Mouse (Mus musculus) heart, embryonic 10.5 days (tissue): ENCODE measurements around the gene Atp1a3. TPM values are rescaled to one million over a fixed set of nuclear protein-coding genes. Genes with fewer than 3 reads are reported as not detected.

Experiments used
- DNase-seq: peaks from one replicate; pipeline ENCODE4 v3.0.0-alpha.2; 2017; ENCODE audit warnings: low spot score
- H3K27ac ChIP-seq: fragments of 300-500 bp; sonication (generic); 2 replicates; pipeline ENCODE4 v1.5.1; 2016; ENCODE audit warnings: mild to moderate bottlenecking
- H3K27me3 ChIP-seq: fragments of 300-500 bp; sonication (generic); 2 replicates; pipeline ENCODE4 v1.6.1; 2016; ENCODE audit warnings: mild to moderate bottlenecking; ENCODE audit not compliant: poor library complexity, insufficient read depth, severe bottlenecking
- H3K36me3 ChIP-seq: fragments of 300-500 bp; sonication (generic); 2 replicates; pipeline ENCODE4 v1.6.1; 2016; ENCODE audit warnings: mild to moderate bottlenecking, moderate library complexity
- H3K4me1 ChIP-seq: fragments of 300-500 bp; sonication (generic); 2 replicates; pipeline ENCODE4 v1.6.1; 2016; ENCODE audit warnings: mild to moderate bottlenecking
- H3K4me3 ChIP-seq: fragments of 300-500 bp; sonication (generic); 2 replicates; pipeline ENCODE4 v1.5.1; 2016; ENCODE audit warnings: mild to moderate bottlenecking, moderate library complexity
- H3K9me3 ChIP-seq: fragments of 300-500 bp; sonication (generic); 2 replicates; pipeline ENCODE4 v1.6.1; 2016; ENCODE audit warnings: mild to moderate bottlenecking, moderate library complexity
- WGBS: fragments of 180-500 bp; shearing (Covaris S2); methylation state at CpG from one replicate; pipeline ENCODE4 v1.1.7; 2016; 5-methylcytosine and 5-hydroxymethylcytosine counted together
- polyA plus RNA-seq: library from polyadenylated mRNA; unstranded; fragments of >200 nt; fragmentation: Nextera tagmentation; extraction: Ambion mirVana; gene quantifications from 2 replicates; pipeline ENCODE4 v1.2.1, GENCODE M21; 2016

The Atp1a3 gene
- polyA plus RNA-seq, 1 experiment from 2014 or later: 2.2 TPM

DNA sequence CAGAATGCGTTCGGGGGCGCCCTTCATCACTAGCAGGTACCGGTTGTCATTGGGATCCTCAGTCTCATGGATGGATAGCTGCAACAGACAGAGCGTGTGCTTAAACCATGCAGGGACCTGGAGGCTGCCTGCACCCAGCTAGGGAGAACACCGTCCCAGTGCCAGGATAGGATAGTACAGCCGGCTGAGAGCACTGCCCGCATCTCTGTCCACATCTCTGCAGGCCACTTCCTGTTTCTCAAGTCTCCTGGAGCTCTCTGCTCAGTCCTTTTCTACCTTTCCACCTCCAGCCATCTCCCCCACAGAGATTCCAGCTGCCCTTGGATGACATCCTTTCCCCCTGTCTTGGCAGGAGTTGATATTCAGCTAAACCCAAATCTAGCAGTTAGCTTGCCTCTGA lies 15.3 kb downstream of the Atp1a3 start:
- peaks cover 6% of the 10 kb centered on the region for H3K27me3 ChIP-seq
- H3K4me1 ChIP-seq: no peaks in the 10 kb centered on the region
- H3K4me3 ChIP-seq: no peak overlapping the region
- no peaks in the 10 kb centered on the region for H3K36me3 ChIP-seq
- no peaks in the 10 kb centered on the region for H3K9me3 ChIP-seq
- 79% methylated on average over 8 of the region's 8 CpGs for WGBS
- no peak overlapping the region for H3K27ac ChIP-seq
- DNase-seq: no peak

DNA sequence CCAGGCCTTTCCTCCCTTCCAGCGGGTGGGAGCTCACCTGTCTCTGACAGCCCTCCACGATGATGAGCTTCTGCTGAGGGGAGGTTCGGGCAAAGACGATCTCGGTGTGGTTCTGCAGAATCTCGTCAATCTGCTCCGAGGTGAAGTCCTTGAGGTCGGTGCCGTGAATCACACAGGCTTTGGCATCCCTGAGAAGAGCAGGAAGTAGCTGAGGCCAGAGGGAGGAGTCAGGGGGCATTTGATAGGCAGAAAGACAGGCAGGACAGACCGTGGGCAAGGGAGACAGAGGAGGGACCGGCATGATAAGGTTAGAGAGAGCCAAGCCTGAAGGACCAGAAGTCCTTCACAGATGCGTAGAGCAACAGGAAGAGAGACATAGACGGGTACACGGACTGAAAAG lies 17.8 kb downstream of the Atp1a3 start:
- peaks cover under 1% of the 10 kb centered on the region; the same call in 1 of the 2 replicates for H3K27me3 ChIP-seq

DNA sequence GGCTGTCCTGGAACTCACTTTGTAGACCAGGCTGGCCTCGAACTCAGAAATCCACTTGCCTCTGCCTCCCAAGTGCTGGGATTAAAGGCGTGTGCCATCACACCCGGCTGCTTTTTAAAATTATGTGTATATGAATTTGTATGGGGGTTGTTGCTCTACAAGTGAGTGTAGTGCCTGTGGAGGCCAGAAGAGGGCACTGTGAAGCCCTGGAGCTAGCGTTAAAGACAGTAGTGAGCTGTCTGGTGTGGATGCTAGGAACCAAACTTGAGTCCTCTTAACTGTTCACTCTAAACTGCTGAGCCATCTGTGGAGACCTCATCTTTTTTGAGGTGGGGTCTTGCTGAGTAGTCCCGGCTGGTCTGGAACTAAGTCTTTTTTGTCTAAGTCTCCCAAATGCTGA lies 20.0 kb downstream of the Atp1a3 start:
- DNase-seq: no peak
- Histone ChIP-seq H3K36me3 (no peaks in the 10 kb centered on the region), H3K4me3 (no peak overlapping the region), H3K27me3 (no peaks in the 10 kb centered on the region), H3K4me1 (no peaks in the 10 kb centered on the region), H3K27ac (no peak overlapping the region), H3K9me3 (no peaks in the 10 kb centered on the region)
- WGBS: 70% methylated on average over 5 of the region's 5 CpGs

More for the DNA sequence above, 17.8 kb downstream of the Atp1a3 start:
- no peaks in the 10 kb centered on the region for H3K4me1 ChIP-seq
- H3K27ac ChIP-seq: no peak overlapping the region
- DNase-seq: no peak
- no peaks in the 10 kb centered on the region for H3K36me3 ChIP-seq
- H3K9me3 ChIP-seq: no peaks in the 10 kb centered on the region
- WGBS: 77% methylated on average over 14 of the region's 14 CpGs
- no peak overlapping the region for H3K4me3 ChIP-seq

DNA sequence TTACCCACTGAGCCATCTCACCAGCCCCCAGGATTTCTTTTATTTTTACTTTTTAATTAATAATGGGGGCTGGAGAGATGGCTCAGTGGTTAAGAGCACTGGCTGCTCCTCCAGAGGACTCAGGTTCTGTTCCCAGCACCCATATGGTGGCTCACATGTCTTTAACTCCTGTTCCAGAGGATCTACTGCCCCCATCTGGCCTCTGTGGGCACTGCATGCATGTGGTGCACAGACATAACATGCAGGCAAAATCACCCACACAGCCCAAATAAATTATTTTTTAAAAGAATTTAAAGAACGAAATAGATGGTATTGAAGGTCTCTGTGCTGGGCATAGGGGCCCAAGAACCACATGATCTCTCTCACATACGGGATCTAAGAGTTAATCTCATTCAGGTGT lies 21.5 kb downstream of the Atp1a3 start:
- Histone ChIP-seq H3K27ac (no peak overlapping the region), H3K36me3 (no peaks in the 10 kb centered on the region), H3K4me3 (no peak overlapping the region), H3K4me1 (no peaks in the 10 kb centered on the region), H3K9me3 (no peaks in the 10 kb centered on the region), H3K27me3 (no peaks in the 10 kb centered on the region)
- DNase-seq: no peak
- 85% methylated on average over 2 of the region's 2 CpGs for WGBS

DNA sequence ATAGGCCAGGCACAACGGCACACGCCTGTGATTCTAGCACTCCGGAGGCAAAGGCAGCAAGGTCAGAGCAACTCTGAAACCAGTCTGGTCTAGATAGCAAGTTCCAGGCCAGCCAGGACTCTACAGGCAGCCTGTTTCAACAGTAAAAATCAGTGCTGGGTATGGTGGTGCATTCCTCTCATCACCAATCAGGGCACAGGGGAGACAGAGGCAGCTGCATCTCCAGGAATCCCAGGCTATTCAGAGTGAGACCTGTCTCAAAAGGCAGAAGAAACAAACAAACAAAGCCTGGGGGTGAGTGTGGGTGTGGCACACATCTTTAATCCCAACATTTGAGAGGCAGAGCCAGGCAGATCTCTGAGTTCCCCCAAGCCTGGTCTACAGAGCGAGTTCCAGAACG lies 22.4 kb downstream of the Atp1a3 start:
- Histone ChIP-seq H3K4me1 (no peaks in the 10 kb centered on the region), H3K9me3 (no peaks in the 10 kb centered on the region), H3K4me3 (no peak overlapping the region), H3K36me3 (no peaks in the 10 kb centered on the region), H3K27ac (no peak overlapping the region), H3K27me3 (no peaks in the 10 kb centered on the region)
- no peak for DNase-seq
- 73% methylated on average over 5 of the region's 5 CpGs for WGBS

DNA sequence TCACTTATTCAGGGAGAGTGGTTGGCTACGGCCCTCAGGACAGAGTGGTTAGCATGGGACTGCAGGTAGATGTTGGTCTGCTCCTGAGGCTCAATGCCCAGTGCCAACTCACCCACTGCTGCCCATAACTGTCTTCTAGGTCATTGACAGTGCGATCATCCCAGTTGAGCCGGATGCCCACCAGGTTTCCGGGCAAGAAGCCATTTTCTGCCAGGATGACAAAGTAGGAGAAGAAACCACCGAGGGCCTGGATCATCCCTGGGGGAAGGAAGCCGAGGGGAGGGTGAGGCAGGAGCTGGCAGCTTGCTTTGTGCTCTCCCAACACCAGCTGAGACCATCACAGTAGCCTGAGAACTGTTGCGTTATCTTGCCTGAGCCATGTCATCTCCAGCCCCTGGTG lies 25.3 kb downstream of the Atp1a3 start:
- 79% methylated on average over 7 of the region's 7 CpGs for WGBS
- peaks cover 4% of the 10 kb centered on the region; the same call in 1 of the 2 replicates for H3K27me3 ChIP-seq
- H3K9me3 ChIP-seq: no peaks in the 10 kb centered on the region
- DNase-seq: no peak
- no peak overlapping the region for H3K27ac ChIP-seq
- H3K36me3 ChIP-seq: no peaks in the 10 kb centered on the region
- H3K4me3 ChIP-seq: no peak overlapping the region
- H3K4me1 ChIP-seq: no peaks in the 10 kb centered on the region

DNA sequence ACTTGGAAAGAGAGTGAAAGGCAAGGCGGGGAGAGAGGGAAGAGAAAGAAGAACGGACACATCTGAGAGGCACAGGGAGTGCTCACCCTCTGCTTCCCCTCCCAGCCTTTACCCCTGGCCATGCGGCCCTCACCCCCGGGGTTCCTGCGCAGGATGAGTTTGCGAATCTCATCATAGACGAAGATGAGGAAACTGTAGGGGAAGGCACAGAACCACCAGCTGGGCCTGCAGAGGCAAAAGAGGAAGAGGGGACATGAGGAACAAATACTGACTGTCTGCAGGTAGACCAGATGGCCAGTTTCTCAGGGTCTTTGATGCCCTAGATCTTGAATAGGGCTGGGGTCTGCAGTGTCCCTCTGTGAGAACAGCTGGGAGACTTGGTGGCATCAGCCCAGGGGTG lies 27.0 kb downstream of the Atp1a3 start:
- WGBS: 79% methylated on average over 7 of the region's 7 CpGs
- no peaks in the 10 kb centered on the region for H3K4me1 ChIP-seq
- no peaks in the 10 kb centered on the region for H3K36me3 ChIP-seq
- H3K9me3 ChIP-seq: no peaks in the 10 kb centered on the region
- no peak overlapping the region for H3K4me3 ChIP-seq
- no peak for DNase-seq
- H3K27me3 ChIP-seq: peaks cover 4% of the 10 kb centered on the region; the same call in 1 of the 2 replicates
- H3K27ac ChIP-seq: no peak overlapping the region

DNA sequence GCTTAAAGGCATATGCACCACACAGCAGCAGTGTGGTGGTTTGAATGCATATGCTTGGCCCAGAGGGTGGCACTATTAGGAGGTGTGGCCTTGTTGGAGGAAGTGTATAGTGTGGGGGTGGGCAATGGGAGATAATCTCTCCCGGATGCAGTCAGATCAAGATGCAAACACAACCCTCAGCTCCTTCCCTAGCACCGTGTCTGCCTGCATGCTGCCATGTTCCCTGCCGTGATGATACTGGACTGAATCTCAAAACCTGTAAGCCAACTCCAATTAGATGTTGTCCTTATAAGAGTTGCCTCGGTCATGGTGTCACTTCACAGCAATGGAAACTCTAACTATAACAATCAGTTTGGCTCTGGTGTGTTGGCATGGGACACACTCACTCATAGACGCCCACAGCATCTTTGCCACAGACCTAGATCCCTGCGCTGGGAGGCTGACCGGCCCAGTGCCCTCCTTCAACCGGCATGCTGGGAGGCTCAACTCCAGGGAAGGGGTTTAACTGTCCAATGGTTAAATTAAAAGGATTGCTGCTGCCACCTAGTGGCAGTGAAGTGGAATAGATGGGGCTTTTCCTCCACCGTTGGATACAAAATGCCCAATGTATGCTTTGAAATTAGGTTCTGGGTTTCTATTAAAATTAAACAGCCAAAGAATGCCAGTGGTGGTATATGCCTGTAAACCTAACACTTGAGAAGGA lies 30.7 kb downstream of the Atp1a3 start:
- H3K9me3 ChIP-seq: no peaks in the 10 kb centered on the region
- WGBS: 29% methylated on average over 9 of the region's 9 CpGs
- no peak overlapping the region for H3K27ac ChIP-seq
- no peak for DNase-seq
- H3K36me3 ChIP-seq: no peaks in the 10 kb centered on the region
- H3K4me1 ChIP-seq: peaks cover 8% of the 10 kb centered on the region; the same call in 1 of the 2 replicates
- no peak overlapping the region for H3K4me3 ChIP-seq
- peaks cover 4% of the 10 kb centered on the region; the same call in 1 of the 2 replicates for H3K27me3 ChIP-seq

DNA sequence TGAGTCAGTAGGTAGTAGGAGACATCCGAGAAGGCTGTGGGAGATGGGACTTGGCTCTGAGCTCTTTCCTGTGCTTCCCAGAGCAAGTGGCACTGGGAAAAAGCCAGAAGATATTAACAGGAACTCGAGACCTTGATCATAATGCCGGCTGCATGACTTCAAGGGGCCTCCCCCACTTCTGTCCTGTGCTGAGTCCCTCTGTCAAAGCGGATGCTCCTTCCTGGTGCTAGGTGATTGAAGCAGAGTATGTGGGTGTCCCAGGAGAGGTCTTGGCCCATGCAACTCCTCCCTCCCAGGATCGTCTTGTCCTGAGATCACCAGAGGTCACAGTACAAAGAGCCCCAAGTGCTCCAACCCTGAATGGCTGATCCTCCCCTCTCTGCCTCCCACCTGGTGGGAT lies 31.9 kb downstream of the Atp1a3 start:
- Histone ChIP-seq H3K27me3 (peaks cover 4% of the 10 kb centered on the region; the same call in 1 of the 2 replicates), H3K27ac (no peak overlapping the region), H3K9me3 (no peaks in the 10 kb centered on the region), H3K36me3 (peaks cover 8% of the 10 kb centered on the region), H3K4me3 (no peak overlapping the region), H3K4me1 (peaks cover 8% of the 10 kb centered on the region; the same call in 1 of the 2 replicates)
- WGBS: 71% methylated on average over 5 of the region's 5 CpGs
- no peak for DNase-seq

DNA sequence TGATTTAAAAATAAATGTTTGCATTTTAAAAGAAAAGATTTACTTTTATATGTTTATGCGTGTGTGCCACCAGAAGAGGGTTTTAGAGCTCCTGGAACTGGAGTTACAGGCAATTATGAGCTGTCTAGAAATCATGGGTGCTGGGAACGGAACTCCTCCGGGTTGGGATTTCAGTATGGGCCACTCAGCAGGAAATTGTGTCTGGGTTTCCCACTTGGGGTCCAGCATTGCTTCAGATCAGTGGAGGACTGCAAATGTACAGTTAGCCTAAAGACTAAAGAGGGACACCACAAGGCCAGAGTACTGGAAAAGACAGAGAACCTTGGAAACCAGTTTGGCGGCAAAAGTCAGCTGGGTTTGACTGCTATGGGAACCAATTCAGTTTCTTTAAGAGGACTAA lies 32.5 kb downstream of the Atp1a3 start:
- H3K27me3 ChIP-seq: peaks cover 2% of the 10 kb centered on the region; the same call in 1 of the 2 replicates
- WGBS: 82% methylated on average over 4 of the region's 4 CpGs
- H3K27ac ChIP-seq: no peak overlapping the region
- peaks cover 8% of the 10 kb centered on the region for H3K36me3 ChIP-seq
- DNase-seq: no peak
- peaks cover 8% of the 10 kb centered on the region; the same call in 1 of the 2 replicates for H3K4me1 ChIP-seq
- H3K9me3 ChIP-seq: no peaks in the 10 kb centered on the region
- H3K4me3 ChIP-seq: no peak overlapping the region

DNA sequence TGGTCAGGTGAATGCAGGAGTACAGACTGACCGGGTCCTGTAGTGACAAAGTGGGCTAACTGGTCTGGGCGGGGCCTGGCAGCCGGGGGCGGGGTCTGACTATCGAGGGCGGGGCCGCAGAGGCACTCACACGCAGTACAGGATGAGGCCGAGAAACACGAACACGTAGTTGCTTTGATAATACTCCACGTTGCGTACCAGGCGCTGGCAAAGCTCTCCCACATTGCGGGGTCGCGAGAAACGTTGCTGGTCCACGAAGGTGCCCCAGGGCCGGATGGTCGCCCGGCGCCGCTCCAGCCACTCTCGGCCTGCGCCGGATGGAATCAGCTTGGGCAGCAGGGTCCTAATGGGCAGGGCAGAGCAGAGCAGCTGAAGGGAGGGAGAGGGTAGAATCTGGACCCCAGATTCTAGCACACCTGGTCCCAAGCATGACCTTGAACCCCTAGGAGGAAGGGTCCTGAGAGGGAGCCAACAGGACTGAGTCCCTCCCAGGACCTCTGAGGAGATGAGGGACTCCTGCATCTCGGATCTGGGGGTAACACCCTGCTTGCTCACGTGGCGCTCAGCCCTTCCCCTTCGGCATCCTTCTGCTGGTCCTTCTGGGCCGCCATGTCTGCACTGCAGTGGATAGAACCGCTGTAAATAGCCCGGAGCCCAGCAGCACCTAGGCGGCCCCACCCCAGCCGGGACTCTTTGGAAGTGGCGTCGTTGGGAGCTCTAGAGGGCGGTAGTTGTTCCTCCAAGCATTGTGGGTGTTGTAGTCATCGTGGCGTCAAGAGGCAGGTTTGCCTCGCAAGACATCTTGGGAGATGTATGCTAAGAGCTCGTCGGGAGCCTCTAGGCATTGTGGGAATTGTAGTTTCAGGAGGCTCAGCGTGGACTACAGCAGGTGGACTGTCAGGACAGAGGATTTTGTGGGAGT lies 33.5 kb downstream of the Atp1a3 start, which contains the start of gene Rabac1:
Gene Rabac1 (minus strand): TSS at position 783 of the 922 bp plus-strand sequence.
- peak within 1 kb of the TSS; percentile 87 for H3K4me3 ChIP-seq
- H3K27me3 ChIP-seq: no peaks in the 10 kb centered on the region
- WGBS: under 1% methylated on average over 45 of the region's 45 CpGs
- H3K9me3 ChIP-seq: no peaks in the 10 kb centered on the region
- DNase-seq: peak; percentile 98
- peaks cover 8% of the 10 kb centered on the region for H3K36me3 ChIP-seq
- peaks cover 8% of the 10 kb centered on the region; the same call in 1 of the 2 replicates for H3K4me1 ChIP-seq
- peak within 1 kb of the TSS; percentile 92 for H3K27ac ChIP-seq

DNA sequence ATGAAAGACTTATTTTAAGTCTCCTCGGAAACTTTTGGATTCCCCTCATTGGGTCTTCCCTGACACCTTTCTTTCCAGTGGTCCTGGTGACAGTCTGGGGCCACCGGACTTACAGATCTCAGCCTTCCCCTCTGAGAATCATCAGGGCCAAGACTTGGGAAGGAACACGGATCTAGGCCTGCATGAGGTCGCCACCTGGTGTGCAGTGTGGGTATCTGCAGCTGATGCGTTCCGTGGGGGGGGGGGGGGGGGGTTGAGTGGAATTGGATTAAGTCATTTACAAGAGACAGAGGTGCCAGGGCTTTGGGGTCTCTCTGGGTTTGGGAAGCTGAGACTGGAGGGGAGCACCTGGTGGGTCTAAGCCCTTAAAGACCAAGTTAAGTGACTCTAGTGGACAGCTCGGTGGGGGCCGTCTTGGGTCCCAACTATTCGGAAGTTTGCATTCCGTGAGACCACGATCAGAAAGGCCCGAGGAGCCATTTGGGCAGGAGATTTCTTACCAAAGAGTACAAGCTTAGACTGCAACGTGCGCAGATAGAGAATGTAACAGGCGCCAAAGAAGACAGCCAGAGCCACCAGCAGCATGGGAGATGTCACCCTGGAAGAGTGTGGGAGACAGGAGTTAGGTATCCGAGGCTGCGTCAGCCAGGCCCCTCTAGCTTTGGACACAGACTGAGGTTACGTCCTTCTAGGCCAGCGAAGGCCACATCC lies 34.3 kb downstream of the Atp1a3 start:
- Histone ChIP-seq H3K4me3 (peak overlapping the region; percentile 87), H3K36me3 (peaks cover 8% of the 10 kb centered on the region), H3K9me3 (no peaks in the 10 kb centered on the region), H3K4me1 (peaks cover 8% of the 10 kb centered on the region; the same call in 1 of the 2 replicates), H3K27ac (peak overlapping the region; percentile 92), H3K27me3 (no peaks in the 10 kb centered on the region)
- 8% methylated on average over 19 of the region's 19 CpGs for WGBS
- peak; percentile 88 for DNase-seq
